Mouse (Mus musculus) liver, embryonic 14.5 days (tissue): ENCODE results near the gene Dlg2. TPM values are rescaled to one million over a fixed set of nuclear protein-coding genes. Genes with fewer than 3 reads are reported as not detected.

Experiments used
- ATAC-seq: fragments of 200-750 bp; cut with Nextera tagmentation; 2 replicates; pipeline ENCODE4 v1.8.0; 2017; ENCODE audit warnings: moderate number of reproducible peaks, mild to moderate bottlenecking, moderate library complexity; ENCODE audit not compliant: insufficient read depth
- DNase-seq, 3 experiments: peaks; one replicate each; pipeline ENCODE4 v3.0.0-alpha.2; 2012 to 2013; ENCODE audit warnings: low read depth in 3 of 3, low spot score in 3 of 3
- H3K27ac ChIP-seq: fragments of 300-500 bp; sonication (generic); 2 replicates; pipeline ENCODE4 v1.5.1; 2014; ENCODE audit warnings: moderate library complexity, mild to moderate bottlenecking, control low read depth, inconsistent platforms
- H3K27me3 ChIP-seq: fragments of 300-500 bp; sonication (generic); 2 replicates; pipeline ENCODE4 v1.6.1; 2014; ENCODE audit warnings: mild to moderate bottlenecking, low read length, moderate library complexity; ENCODE audit not compliant: control insufficient read depth, insufficient read depth
- H3K36me3 ChIP-seq: fragments of 300-500 bp; sonication (generic); replicated peaks from 2 replicates; pipeline ENCODE4 v1.6.1; 2014; ENCODE audit warnings: low read depth; ENCODE audit not compliant: control insufficient read depth, insufficient read depth
- H3K4me1 ChIP-seq, 2 experiments: fragments of 200-500 bp in 1 of 2; fragments of 300-500 bp in 1 of 2; sonication (generic) in 1 of 2; replicated peaks; 2 replicates each; pipeline ENCODE4 v1.6.1; 2012 to 2014; ENCODE audit warnings: antibody characterized with exemption in 1 of 2, inconsistent platforms in 1 of 2, low read length in 1 of 2; ENCODE audit not compliant: control insufficient read depth in 2 of 2, insufficient read depth in 2 of 2
- H3K4me2 ChIP-seq: fragments of 300-500 bp; sonication (generic); 2 replicates; pipeline ENCODE4 v1.6.1; 2014; ENCODE audit warnings: low read depth, mild to moderate bottlenecking, control low read depth, moderate library complexity
- H3K4me3 ChIP-seq, 2 experiments: fragments of 200-500 bp in 1 of 2; fragments of 300-500 bp in 1 of 2; sonication (generic) in 1 of 2; 2 replicates each; pipeline ENCODE4 v1.5.1; 2012 to 2014; ENCODE audit warnings: low read depth in 2 of 2, low read length in 2 of 2, mild to moderate bottlenecking in 2 of 2, control low read depth in 1 of 2, inconsistent platforms in 1 of 2, moderate library complexity in 1 of 2; ENCODE audit not compliant: insufficient read depth in 1 of 2
- H3K9ac ChIP-seq: fragments of 300-500 bp; sonication (generic); replicated peaks from 2 replicates; pipeline ENCODE4 v1.6.1; 2014; ENCODE audit warnings: mild to moderate bottlenecking, control low read depth, moderate library complexity
- H3K9me3 ChIP-seq: fragments of 300-500 bp; sonication (generic); 2 replicates; pipeline ENCODE4 v1.6.1; 2016; ENCODE audit warnings: low read length, mixed read lengths; ENCODE audit not compliant: control insufficient read depth
- CTCF ChIP-seq: IDR thresholded peaks from 2 replicates; pipeline ENCODE4 v1.5.1; 2016; ENCODE audit warnings: antibody characterized with exemption, low read depth, control low read depth
- EP300 ChIP-seq: IDR thresholded peaks from 2 replicates; pipeline ENCODE4 v1.6.1; 2016; ENCODE audit warnings: antibody characterized with exemption, low read depth
- WGBS: fragments of 180-500 bp; shearing (Covaris S2); extraction: QIAGEN DNeasy Blood & Tissue Kit; methylation state at CpG from one replicate; pipeline ENCODE4 v1.1.7; 2014; ENCODE audit not compliant: insufficient replicate concordance; 5-methylcytosine and 5-hydroxymethylcytosine counted together
- polyA plus RNA-seq, 2 experiments: library from polyadenylated mRNA; depleted of rRNA in 1 of 2; stranded (reverse) in 1 of 2; unstranded in 1 of 2; fragments of >200 nt; fragmentation: Nextera tagmentation in 1 of 2; extraction: Ambion mirVana in 1 of 2; gene quantifications; 2 replicates each; pipeline versions ENCODE4 v1.2.1 to v1.2.3; 2012 to 2014

Dlg2 gene
- polyA plus RNA-seq, 2 experiments: 0.33 to 0.44 TPM

GRCm38 (mm10) chr7:91382281-91382680 lies 905.8 kb downstream of the Dlg2 start:
- Histone ChIP-seq H3K4me3 (no peak overlapping the region), H3K36me3 (no peaks in the 10 kb centered on the region), H3K9me3 (no peaks in the 10 kb centered on the region), H3K27me3 (no peaks in the 10 kb centered on the region), H3K9ac (no peak overlapping the region), H3K4me2 (no peak overlapping the region), H3K4me1 (no peaks in the 10 kb centered on the region), H3K27ac (no peak overlapping the region)
- DNase-seq (no peak), ATAC-seq (no peak)
- TF ChIP-seq EP300 (no peak), CTCF (no peak)
- 52% methylated on average over 3 of the region's 3 CpGs for WGBS

DNA sequence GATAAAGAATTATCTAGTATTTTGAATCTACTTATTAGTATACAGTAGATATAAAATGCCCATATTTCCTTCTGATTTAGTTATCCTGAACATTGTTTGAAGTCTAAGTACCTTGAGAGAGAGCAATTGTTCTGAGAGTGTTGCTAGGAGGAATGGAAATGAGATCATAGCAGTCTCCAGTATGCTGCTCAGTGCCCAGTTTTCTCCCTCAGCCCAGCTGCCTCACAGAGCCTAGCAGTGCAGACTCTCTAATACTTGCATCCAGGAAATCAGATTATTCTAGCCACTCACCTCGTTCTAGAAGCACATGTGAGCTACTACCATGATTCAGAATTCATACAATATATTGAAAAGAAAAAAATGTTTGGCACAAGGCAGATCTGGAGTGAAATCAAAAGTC lies 907.4 kb downstream of the Dlg2 start:
- Histone ChIP-seq H3K9ac (no peak overlapping the region), H3K4me3 (no peak overlapping the region), H3K27me3 (no peaks in the 10 kb centered on the region), H3K4me1 (no peaks in the 10 kb centered on the region), H3K36me3 (no peaks in the 10 kb centered on the region), H3K4me2 (no peak overlapping the region), H3K9me3 (no peaks in the 10 kb centered on the region), H3K27ac (no peak overlapping the region)
- no peak for TF ChIP-seq EP300
- TF ChIP-seq CTCF: no peak
- ATAC-seq: no peak
- 21% methylated on average over 1 of the region's 1 CpGs for WGBS
- DNase-seq: no peak

GRCm38 (mm10) chr7:91389272-91389671 lies 912.8 kb downstream of the Dlg2 start:
- Histone ChIP-seq H3K4me3 (no peak overlapping the region), H3K4me1 (no peaks in the 10 kb centered on the region), H3K4me2 (no peak overlapping the region), H3K27ac (no peak overlapping the region), H3K9me3 (no peaks in the 10 kb centered on the region), H3K36me3 (no peaks in the 10 kb centered on the region), H3K27me3 (no peaks in the 10 kb centered on the region), H3K9ac (no peak overlapping the region)
- DNase-seq: no peak
- no peak for ATAC-seq
- WGBS: 61% methylated on average over 5 of the region's 5 CpGs
- no peak for TF ChIP-seq CTCF

GRCm38 (mm10) chr7:91397827-91398226 lies 921.4 kb downstream of the Dlg2 start:
- no peaks in the 10 kb centered on the region for H3K27me3 ChIP-seq
- 39% methylated on average over 3 of the region's 3 CpGs for WGBS
- DNase-seq (no peak), ATAC-seq (no peak)
- no peak overlapping the region for H3K27ac ChIP-seq
- no peak overlapping the region for H3K4me3 ChIP-seq
- H3K4me1 ChIP-seq: no peaks in the 10 kb centered on the region
- no peak overlapping the region for H3K9ac ChIP-seq
- TF ChIP-seq CTCF (no peak), EP300 (no peak)
- no peak overlapping the region for H3K4me2 ChIP-seq
- H3K9me3 ChIP-seq: no peaks in the 10 kb centered on the region
- no peaks in the 10 kb centered on the region for H3K36me3 ChIP-seq

DNA sequence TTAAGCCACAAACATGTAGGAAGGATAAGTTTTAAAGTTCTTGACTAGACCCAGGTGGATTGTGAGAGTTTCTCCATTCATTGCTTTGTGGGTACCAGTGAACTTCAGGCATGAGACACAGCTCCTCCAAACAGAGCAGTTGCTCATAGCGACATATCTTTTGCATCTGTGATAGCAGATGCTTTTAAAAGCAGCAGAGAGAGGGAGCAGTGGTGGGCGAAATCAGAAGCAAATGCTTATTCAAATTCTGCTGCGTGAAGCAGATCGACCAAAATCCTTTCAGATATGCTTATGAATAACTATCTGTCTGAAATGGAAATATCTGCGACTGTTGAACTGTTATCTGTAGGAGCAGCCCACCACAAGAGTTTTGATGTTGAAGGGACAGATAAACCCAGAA lies 935.6 kb downstream of the Dlg2 start:
- Histone ChIP-seq H3K27ac (no peak overlapping the region), H3K36me3 (no peaks in the 10 kb centered on the region), H3K9ac (no peak overlapping the region), H3K9me3 (no peaks in the 10 kb centered on the region), H3K4me3 (no peak overlapping the region), H3K27me3 (no peaks in the 10 kb centered on the region), H3K4me2 (no peak overlapping the region), H3K4me1 (no peaks in the 10 kb centered on the region)
- no peak for ATAC-seq
- TF ChIP-seq EP300 (no peak), CTCF (no peak)
- no peak for DNase-seq
- WGBS: 50% methylated on average over 5 of the region's 5 CpGs
